Mouse (Mus musculus) kidney, postnatal 0 days (tissue): ENCODE measurements around the gene H2afx. TPM values are rescaled to one million over a fixed set of nuclear protein-coding genes. Genes with fewer than 3 reads are reported as not detected.
"Not testable (repeated sequence)": the region's sequence is repeated elsewhere in the genome, so short reads cannot be mapped to it uniquely, and the experiment has no call there.

Source experiments
- ATAC-seq: fragments of 200-750 bp; cut with Nextera tagmentation; replicated peaks from 2 replicates; pipeline ENCODE4 v1.8.0; 2017; ENCODE audit warnings: low read depth, moderate number of reproducible peaks, moderate TSS enrichment, moderate library complexity; ENCODE audit not compliant: low FRiP score
- DNase-seq: peaks from one replicate; pipeline ENCODE4 v3.0.0-alpha.2; 2016; ENCODE audit warnings: low spot score
- H3K27ac ChIP-seq: fragments of 300-500 bp; sonication (generic); 2 replicates; pipeline ENCODE4 v1.5.1; 2014; ENCODE audit warnings: mild to moderate bottlenecking
- H3K27me3 ChIP-seq: fragments of 300-500 bp; sonication (generic); 2 replicates; pipeline ENCODE4 v1.6.1; 2014; ENCODE audit warnings: low read length, mixed read lengths; ENCODE audit not compliant: insufficient read depth
- H3K36me3 ChIP-seq: fragments of 300-500 bp; sonication (generic); 2 replicates; pipeline ENCODE4 v1.6.1; 2014; ENCODE audit warnings: low read length, mixed read lengths; ENCODE audit not compliant: insufficient read depth
- H3K4me1 ChIP-seq: fragments of 300-500 bp; sonication (generic); replicated peaks from 2 replicates; pipeline ENCODE4 v1.6.1; 2014; ENCODE audit warnings: antibody characterized with exemption, low read length, mixed read lengths; ENCODE audit not compliant: insufficient read depth
- H3K4me2 ChIP-seq: fragments of 300-500 bp; sonication (generic); 2 replicates; pipeline ENCODE4 v1.6.1; 2014; ENCODE audit warnings: mild to moderate bottlenecking, low read length, moderate library complexity, mixed read lengths
- H3K4me3 ChIP-seq: fragments of 300-500 bp; sonication (generic); replicated peaks from 2 replicates; pipeline ENCODE4 v1.5.1; 2014; ENCODE audit warnings: low read depth, low read length
- H3K9ac ChIP-seq: fragments of 300-500 bp; sonication (generic); 2 replicates; pipeline ENCODE4 v1.6.1; 2014; ENCODE audit warnings: low read depth, low read length
- H3K9me3 ChIP-seq: fragments of 300-500 bp; sonication (generic); replicated peaks from 2 replicates; pipeline ENCODE4 v1.6.1; 2016; ENCODE audit warnings: low read length, inconsistent platforms, mixed read lengths
- CTCF ChIP-seq: IDR thresholded peaks from 2 replicates; pipeline ENCODE4 v1.5.1; 2016; ENCODE audit warnings: antibody characterized with exemption, low read depth, mild to moderate bottlenecking, moderate library complexity
- whole genome bisulfite sequencing: fragments of 180-500 bp; shearing (Covaris S2); extraction: QIAGEN DNeasy Blood & Tissue Kit; methylation state at CpG from one replicate; pipeline ENCODE4 v1.1.7; 2014; 5-methylcytosine and 5-hydroxymethylcytosine counted together
- polyA plus RNA-seq: library from polyadenylated mRNA; unstranded; fragments of >200 nt; fragmentation: Nextera tagmentation; extraction: Ambion mirVana; gene quantifications from 2 replicates; pipeline ENCODE4 v1.2.1, GENCODE M21; 2015

The H2afx gene
- polyA plus RNA-seq, 1 experiment from 2014 or later, result 186 TPM

- no peak for ATAC-seq
- no peaks in the 10 kb centered on the region for H3K36me3 ChIP-seq
- no peaks in the 10 kb centered on the region for H3K9me3 ChIP-seq
- no peak overlapping the region for H3K9ac ChIP-seq
- TF ChIP-seq CTCF, result peak; percentile 49
- H3K27me3 ChIP-seq, result no peaks in the 10 kb centered on the region
- 70% methylated on average over 3 of the region's 3 CpGs for WGBS
- no peak overlapping the region for H3K4me3 ChIP-seq
- DNase-seq, result no peak
- H3K27ac ChIP-seq, result no peak overlapping the region
- no peak overlapping the region for H3K4me2 ChIP-seq
- 0 out of 2 replicates have a peak, but pooled peaks cover 7% of the 10 kb centered on the region for H3K4me1 ChIP-seq
Observed at GRCm38 (mm10) chr9:44364480-44364879, 30.0 kb downstream of the H2afx start.

- DNase-seq, result no peak
- no peak overlapping the region for H3K9ac ChIP-seq
- no peaks in the 10 kb centered on the region for H3K36me3 ChIP-seq
- no peak overlapping the region for H3K4me3 ChIP-seq
- H3K4me2 ChIP-seq, result no peak overlapping the region
- H3K27ac ChIP-seq, result no peak overlapping the region
- H3K27me3 ChIP-seq, result no peaks in the 10 kb centered on the region
- TF ChIP-seq CTCF, result no peak
- no peaks in the 10 kb centered on the region; the same call in 1 of the 2 replicates for H3K4me1 ChIP-seq
- H3K9me3 ChIP-seq, result no peaks in the 10 kb centered on the region
- ATAC-seq, result no peak
Observed at GRCm38 (mm10) chr9:44373386-44373785, 38.9 kb downstream of the H2afx start.

DNA sequence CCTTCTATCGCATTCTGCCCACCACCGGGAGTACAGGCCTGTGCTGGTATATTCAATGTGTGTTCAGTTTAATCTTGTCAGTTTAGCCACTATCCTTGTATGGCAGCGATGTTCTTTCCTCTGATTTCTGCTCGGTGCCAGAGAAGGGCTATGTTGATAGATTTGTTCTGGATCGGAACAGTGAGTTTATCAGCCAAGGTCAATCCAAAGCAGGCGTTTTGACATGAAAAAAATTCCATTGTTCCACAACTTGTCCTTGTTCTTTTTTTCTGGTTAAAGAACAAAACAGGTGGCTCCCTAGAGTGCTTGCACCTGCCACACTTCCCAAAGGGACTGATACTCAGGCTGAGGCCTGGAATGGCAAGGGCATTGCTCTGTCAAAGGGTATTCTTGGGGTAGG, 41.6 kb downstream of the H2afx start:
- ATAC-seq (no peak), DNase-seq (no peak)
- TF ChIP-seq CTCF, result no peak
- 89% methylated on average over 6 of the region's 6 CpGs for WGBS
- no peaks in the 10 kb centered on the region for H3K27me3 ChIP-seq
- H3K4me2 ChIP-seq, result no peak overlapping the region
- H3K4me1 ChIP-seq, result peaks cover 6% of the 10 kb centered on the region; the same call in 1 of the 2 replicates
- no peak overlapping the region for H3K4me3 ChIP-seq
- H3K36me3 ChIP-seq, result no peaks in the 10 kb centered on the region
- no peak overlapping the region for H3K27ac ChIP-seq
- H3K9ac ChIP-seq, result no peak overlapping the region
- H3K9me3 ChIP-seq, result no peaks in the 10 kb centered on the region

DNA sequence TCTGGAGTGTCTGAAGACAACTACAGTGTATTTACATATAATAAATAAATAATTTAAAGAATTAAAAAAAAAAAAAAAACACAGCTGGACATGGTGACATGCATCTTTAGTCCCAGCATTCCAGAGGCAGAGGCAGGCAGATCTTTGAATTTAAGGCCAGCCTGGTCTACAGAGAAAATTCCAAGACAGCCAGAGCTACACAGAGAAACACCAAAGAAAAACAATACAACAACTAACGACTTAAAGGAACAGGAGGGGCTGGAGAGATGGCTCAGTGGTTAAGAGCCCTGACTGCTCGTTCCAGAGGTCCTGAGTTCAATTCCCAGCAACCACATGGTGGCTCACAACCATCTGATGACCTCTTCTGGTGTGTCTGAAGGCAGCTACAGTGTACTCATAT, 42.8 kb downstream of the H2afx start:
- peaks cover 11% of the 10 kb centered on the region; the same call in 1 of the 2 replicates for H3K36me3 ChIP-seq
- not testable (repeated sequence) for H3K4me2 ChIP-seq, H3K9ac ChIP-seq, H3K27ac ChIP-seq, H3K4me3 ChIP-seq, H3K4me1 ChIP-seq, H3K9me3 ChIP-seq, ATAC-seq, DNase-seq, H3K27me3 ChIP-seq
- WGBS, result 85% methylated on average over 2 of the region's 2 CpGs

- ATAC-seq (no peak), DNase-seq (no peak)
- H3K27me3 ChIP-seq, result no peaks in the 10 kb centered on the region
- peaks cover 6% of the 10 kb centered on the region; the same call in 1 of the 2 replicates for H3K4me1 ChIP-seq
- peak overlapping the region; percentile 64 for H3K4me3 ChIP-seq
- H3K9ac ChIP-seq, result peak overlapping the region; percentile 67; the same call in 1 of the 2 replicates
- H3K4me2 ChIP-seq, result peak overlapping the region; percentile 74
- no peaks in the 10 kb centered on the region for H3K9me3 ChIP-seq
- no peak for TF ChIP-seq CTCF
- WGBS, result 86% methylated on average over 5 of the region's 5 CpGs
- H3K36me3 ChIP-seq, result peaks cover 20% of the 10 kb centered on the region; the same call in 1 of the 2 replicates
- H3K27ac ChIP-seq, result peak overlapping the region; percentile 85
Observed at GRCm38 (mm10) chr9:44378153-44378730, 43.7 kb downstream of the H2afx start.

- peak; percentile 98 for DNase-seq
- Histone ChIP-seq H3K9ac (peak within 1 kb of the TSS; percentile 81), H3K4me1 (peaks cover 6% of the 10 kb centered on the region; the same call in 1 of the 2 replicates), H3K27me3 (no peaks in the 10 kb centered on the region), H3K27ac (peak within 1 kb of the TSS; percentile 86), H3K36me3 (peaks cover 30% of the 10 kb centered on the region), H3K4me2 (peak within 1 kb of the TSS; percentile 86), H3K9me3 (no peaks in the 10 kb centered on the region), H3K4me3 (peak within 1 kb of the TSS; percentile 64)
- under 1% methylated on average over 83 of the region's 83 CpGs for WGBS
- TF ChIP-seq CTCF, result peak; percentile 55
- peak; percentile 98 for ATAC-seq
Observed at GRCm38 (mm10) chr9:44379054-44379834, 44.8 kb downstream of the H2afx start, which contains the start of gene Hyou1. Gene Hyou1, plus strand, starts transcription at chr9:44379490.
